Mouse (Mus musculus) liver, adult 2 months (tissue): ENCODE results near the gene Tmem267. TPM values are rescaled to one million over a fixed set of nuclear protein-coding genes. Genes with fewer than 3 reads are reported as not detected.
A peak's percentile ranks its signal among the peaks of the same experiment; 100 is the strongest.
"Not testable (repeated sequence)": the region's sequence is repeated elsewhere in the genome, so short reads cannot be mapped to it uniquely, and the experiment has no call there.

Experiments
- DNase-seq: peaks from one replicate; pipeline ENCODE4 v3.0.0-alpha.2; 2011; ENCODE audit warnings: low read depth, low spot score; ENCODE audit errors: extremely low read depth
- H3K27ac ChIP-seq: fragments of 200-500 bp; replicated peaks from 2 replicates; pipeline ENCODE4 v1.5.1; 2012; ENCODE audit warnings: low read depth, mild to moderate bottlenecking, control low read depth, inconsistent platforms, low read length; ENCODE audit not compliant: insufficient read depth
- H3K27me3 ChIP-seq: fragments of 200-500 bp; 2 replicates; pipeline ENCODE4 v1.6.1; 2012; ENCODE audit warnings: mild to moderate bottlenecking, moderate library complexity, low read length, inconsistent platforms; ENCODE audit not compliant: control insufficient read depth, insufficient read depth
- H3K36me3 ChIP-seq: fragments of 200-500 bp; 2 replicates; pipeline ENCODE4 v1.6.1; 2012; ENCODE audit warnings: low read length, inconsistent platforms; ENCODE audit not compliant: control insufficient read depth, insufficient read depth
- H3K4me1 ChIP-seq: fragments of 200-500 bp; 2 replicates; pipeline ENCODE4 v1.6.1; 2011; ENCODE audit warnings: low read length; ENCODE audit not compliant: control insufficient read depth, insufficient read depth
- H3K4me3 ChIP-seq: fragments of 200-500 bp; 2 replicates; pipeline ENCODE4 v1.5.1; 2011; ENCODE audit warnings: low read depth, mild to moderate bottlenecking, control low read depth, low read length, moderate library complexity; ENCODE audit not compliant: insufficient read depth
- H3K79me2 ChIP-seq: fragments of 200-500 bp; 2 replicates; pipeline ENCODE4 v1.6.1; 2012; ENCODE audit warnings: inconsistent platforms, mild to moderate bottlenecking, low read length, moderate library complexity; ENCODE audit not compliant: control insufficient read depth, insufficient read depth
- H3K9ac ChIP-seq: fragments of 200-500 bp; 2 replicates; pipeline ENCODE4 v1.6.1; 2012; ENCODE audit warnings: low read depth, mild to moderate bottlenecking, control low read depth, inconsistent platforms, low read length
- WGBS: fragments of 180-500 bp; shearing (Covaris S2); methylation state at CpG from one replicate; pipeline ENCODE4 v1.1.7; 2018; 5-methylcytosine and 5-hydroxymethylcytosine counted together
- polyA plus RNA-seq: library from polyadenylated mRNA; depleted of rRNA; stranded (reverse); fragments of >200 nt; gene quantifications from 2 replicates; pipeline ENCODE4 v1.2.3, GENCODE M21; 2012
- total RNA-seq: library from RNA; depleted of rRNA; stranded (reverse); fragments of >200 nt; gene quantifications from 2 replicates; pipeline ENCODE4 v1.2.3, GENCODE M21; 2014

The Tmem267 gene
- total and polyA plus RNA-seq, 2 experiments = 4.4 to 13.4 TPM

- not testable (repeated sequence) for H3K36me3 ChIP-seq, H3K4me3 ChIP-seq, H3K4me1 ChIP-seq, H3K79me2 ChIP-seq, H3K27me3 ChIP-seq, H3K9ac ChIP-seq, H3K27ac ChIP-seq
- WGBS = 75% methylated on average over 16 of the region's 16 CpGs
- peak; percentile 31 for DNase-seq
These were observed 108.7 kb downstream of the Tmem267 start for GRCm38 (mm10) chr13:119596321-119597211.

- peak; percentile 31 for DNase-seq
- not testable (repeated sequence) for H3K36me3 ChIP-seq, H3K27ac ChIP-seq
These were observed 110.6 kb downstream of the Tmem267 start for GRCm38 (mm10) chr13:119598466-119598865.

GRCm38 (mm10) chr13:119599066-119599465, 111.2 kb downstream of the Tmem267 start:
- not testable (repeated sequence) for H3K4me1 ChIP-seq, H3K27me3 ChIP-seq, H3K79me2 ChIP-seq, H3K4me3 ChIP-seq, H3K36me3 ChIP-seq, H3K9ac ChIP-seq, DNase-seq, H3K27ac ChIP-seq
- WGBS = 70% methylated on average over 12 of the region's 12 CpGs

More at GRCm38 (mm10) chr13:119598466-119598865, 110.6 kb downstream of the Tmem267 start:
- not testable (repeated sequence) for H3K4me3 ChIP-seq, H3K27me3 ChIP-seq, H3K9ac ChIP-seq, H3K79me2 ChIP-seq, H3K4me1 ChIP-seq

- H3K79me2 ChIP-seq, H3K4me3 ChIP-seq, H3K27ac ChIP-seq, H3K36me3 ChIP-seq, H3K27me3 ChIP-seq, H3K9ac ChIP-seq, DNase-seq, H3K4me1 ChIP-seq: not testable (repeated sequence)
- WGBS = 61% methylated on average over 2 of the region's 2 CpGs
These were observed 111.7 kb downstream of the Tmem267 start for GRCm38 (mm10) chr13:119599498-119599897.

GRCm38 (mm10) chr13:119600166-119600565, 112.3 kb downstream of the Tmem267 start:
- not testable (repeated sequence) for H3K27ac ChIP-seq, H3K36me3 ChIP-seq, H3K4me3 ChIP-seq, H3K9ac ChIP-seq, H3K27me3 ChIP-seq, H3K4me1 ChIP-seq, H3K79me2 ChIP-seq
- DNase-seq = peak; percentile 46

- 51% methylated on average over 13 of the region's 13 CpGs for WGBS
- DNase-seq = not testable (repeated sequence)
These were observed 115.0 kb downstream of the Tmem267 start for GRCm38 (mm10) chr13:119602688-119603331.

GRCm38 (mm10) chr13:119603890-119604289, 116.1 kb downstream of the Tmem267 start:
- not testable (repeated sequence) for H3K36me3 ChIP-seq, H3K4me3 ChIP-seq, H3K27ac ChIP-seq, H3K9ac ChIP-seq, DNase-seq, H3K27me3 ChIP-seq, H3K79me2 ChIP-seq, H3K4me1 ChIP-seq
- WGBS = 93% methylated on average over 8 of the region's 8 CpGs

More at GRCm38 (mm10) chr13:119602688-119603331, 115.0 kb downstream of the Tmem267 start:
- H3K4me3 ChIP-seq, H3K27ac ChIP-seq, H3K4me1 ChIP-seq, H3K9ac ChIP-seq, H3K27me3 ChIP-seq, H3K79me2 ChIP-seq, H3K36me3 ChIP-seq: not testable (repeated sequence)

- not testable (repeated sequence) for H3K27ac ChIP-seq, H3K27me3 ChIP-seq, H3K4me3 ChIP-seq, DNase-seq, H3K36me3 ChIP-seq, H3K4me1 ChIP-seq, H3K9ac ChIP-seq, H3K79me2 ChIP-seq
- WGBS = 89% methylated on average over 8 of the region's 9 CpGs
These were observed 116.5 kb downstream of the Tmem267 start for GRCm38 (mm10) chr13:119604322-119604721.
